ENCODE assay signal across 7 mouse cellular contexts in the genomic region with DNA sequence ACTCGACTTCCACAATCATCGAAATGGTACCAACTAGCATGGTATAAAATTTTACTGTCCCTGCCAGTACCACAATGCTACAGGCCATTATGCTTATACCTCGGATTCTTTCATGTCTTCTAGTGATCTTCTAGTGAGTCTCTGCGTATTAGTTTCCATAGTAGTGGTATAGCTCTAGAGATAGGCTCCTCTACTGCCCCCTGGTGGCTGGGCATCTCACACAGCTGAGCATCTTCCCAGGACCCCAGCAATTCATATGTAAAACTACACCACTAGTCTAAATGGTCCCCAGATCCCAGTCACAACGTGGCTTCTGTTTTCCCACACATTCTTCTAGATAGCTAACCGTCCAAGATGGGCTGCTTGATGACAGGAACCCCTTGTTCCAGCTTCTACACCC. TPM values are rescaled to one million over a fixed set of nuclear protein-coding genes. Genes with fewer than 3 reads are reported as not detected.
DNase-seq lines count a peak whose midpoint lies in the region; ATAC-seq and TF ChIP-seq lines count a peak whose summit lies in the region.

No protein-coding gene starts in this region.

- no peak overlapping the region for H3K9ac ChIP-seq in forebrain, embryonic 11.5 days (ENCODE audit: low read length)
- H3K9ac ChIP-seq in hindbrain, embryonic 12.5 days, result no peak overlapping the region
- no peak overlapping the region for H3K9ac ChIP-seq in lung, embryonic 14.5 days

- 0 out of 2 replicates have a peak overlapping the region, but pooled peaks have one; percentile 9 for H3K27ac ChIP-seq in forebrain, embryonic 11.5 days (ENCODE audit: low read depth, low read length)
- peak overlapping the region; percentile 73 for H3K27ac ChIP-seq in hindbrain, embryonic 12.5 days
- no peak overlapping the region for H3K27ac ChIP-seq in lung, embryonic 14.5 days (ENCODE audit: low read depth)
- no peak overlapping the region for H3K27ac ChIP-seq in spleen, adult 2 months (ENCODE audit: insufficient read depth, low read length)

- no peak for ATAC-seq in forebrain, embryonic 11.5 days (replicated peaks; ENCODE audit: low FRiP score)
- ATAC-seq in hindbrain, embryonic 12.5 days (ENCODE audit: low FRiP score), result peak; percentile 26; the same call in 1 of the 2 replicates
- no peak for ATAC-seq in lung, embryonic 14.5 days (ENCODE audit: insufficient read depth)

- peak; percentile 59 to 69 for DNase-seq in right cerebral cortex, postnatal 10 days (ENCODE audit: low spot score in 2 of 2)
- DNase-seq in right cerebral cortex, adult 18-20 months, result no peak
- DNase-seq in adrenal gland, adult 18-20 months (ENCODE audit: low spot score in 2 of 2), result peak; percentile 65 to 73
- peak; percentile 62 for DNase-seq in forebrain, embryonic 11.5 days (ENCODE audit: low spot score)
- DNase-seq in lung, embryonic 14.5 days, result peak; percentile 63
- DNase-seq in spleen, adult 2 months (ENCODE audit: low read depth in 1 of 2, low spot score in 2 of 2), result peak; percentile 18 to 62

- H3K36me3 ChIP-seq in forebrain, embryonic 11.5 days (ENCODE audit: control insufficient read depth, insufficient read depth, low read length), result no peaks in the 10 kb centered on the region
- peaks cover 3% of the 10 kb centered on the region; the same call in 1 of the 2 replicates for H3K36me3 ChIP-seq in hindbrain, embryonic 12.5 days
- H3K36me3 ChIP-seq in lung, embryonic 14.5 days (ENCODE audit: insufficient read depth), result no peaks in the 10 kb centered on the region
- H3K36me3 ChIP-seq in spleen, adult 2 months (ENCODE audit: control insufficient read depth, insufficient read depth, low read length), result no peaks in the 10 kb centered on the region

- no peak overlapping the region for H3K4me2 ChIP-seq in forebrain, embryonic 11.5 days (ENCODE audit: low read depth, low read length, severe bottlenecking)
- H3K4me2 ChIP-seq in hindbrain, embryonic 12.5 days (replicated peaks), result peak overlapping the region; percentile 19
- no peak overlapping the region for H3K4me2 ChIP-seq in lung, embryonic 14.5 days

- no peaks in the 10 kb centered on the region for H3K4me1 ChIP-seq in forebrain, embryonic 11.5 days (replicated peaks; ENCODE audit: control insufficient read depth, insufficient read depth, low read length)
- H3K4me1 ChIP-seq in hindbrain, embryonic 12.5 days, result peaks cover 20% of the 10 kb centered on the region
- no peaks in the 10 kb centered on the region for H3K4me1 ChIP-seq in lung, embryonic 14.5 days (ENCODE audit: insufficient read depth)
- H3K4me1 ChIP-seq in spleen, adult 2 months (ENCODE audit: control insufficient read depth, insufficient read depth, insufficient read length), result no peaks in the 10 kb centered on the region

- 73% methylated on average over 6 of the region's 6 CpGs for WGBS in forebrain, embryonic 11.5 days
- 65% methylated on average over 6 of the region's 6 CpGs for WGBS in hindbrain, embryonic 12.5 days
- 61% methylated on average over 6 of the region's 6 CpGs for WGBS in lung, embryonic 14.5 days
- 55% methylated on average over 6 of the region's 6 CpGs for WGBS in spleen, adult 2 months

- peak; percentile 60 for TF ChIP-seq CTCF in lung, embryonic 14.5 days (IDR thresholded peaks at IDR 0.05; ENCODE audit: low read depth)
- TF ChIP-seq CTCF in spleen, adult 2 months (IDR thresholded peaks at IDR 0.05; ENCODE audit: extremely low read depth, insufficient read depth, insufficient read length, insufficient replicate concordance), result peak; percentile 30; the same call in 1 of the 2 replicates

- no peaks in the 10 kb centered on the region for H3K27me3 ChIP-seq in forebrain, embryonic 11.5 days (ENCODE audit: control insufficient read depth, insufficient read depth, low read length)
- H3K27me3 ChIP-seq in hindbrain, embryonic 12.5 days, result no peaks in the 10 kb centered on the region
- H3K27me3 ChIP-seq in lung, embryonic 14.5 days (ENCODE audit: insufficient read depth, low read length), result no peaks in the 10 kb centered on the region
- no peaks in the 10 kb centered on the region for H3K27me3 ChIP-seq in spleen, adult 2 months (ENCODE audit: control insufficient read depth, insufficient read depth, low read length)

- no peaks in the 10 kb centered on the region for H3K9me3 ChIP-seq in forebrain, embryonic 11.5 days (ENCODE audit: control insufficient read depth, low read length)
- H3K9me3 ChIP-seq in hindbrain, embryonic 12.5 days (replicated peaks), result no peaks in the 10 kb centered on the region
- H3K9me3 ChIP-seq in lung, embryonic 14.5 days (ENCODE audit: low read depth, low read length), result no peaks in the 10 kb centered on the region

- no peak for TF ChIP-seq POLR2A in spleen, adult 2 months (IDR thresholded peaks at IDR 0.05; ENCODE audit: low read depth, low read length)

- no peak overlapping the region for H3K4me3 ChIP-seq in forebrain, embryonic 11.5 days (ENCODE audit: low read depth, low read length)
- no peak overlapping the region for H3K4me3 ChIP-seq in hindbrain, embryonic 12.5 days
- no peak overlapping the region for H3K4me3 ChIP-seq in lung, embryonic 14.5 days (ENCODE audit: low read depth, low read length)
- no peak overlapping the region for H3K4me3 ChIP-seq in spleen, adult 2 months (ENCODE audit: extremely low read depth, insufficient read depth, insufficient read length)

RNA-seq across cellular contexts. Expression of gene Nsun7, which starts 59.6 kb away (rescaled TPM):
- under 1 TPM; 0.50 to 0.77 TPM for total RNA-seq in adrenal gland, adult 18-20 months (2021)
- polyA plus RNA-seq in forebrain, embryonic 11.5 days (2014; fragmentation: Nextera tagmentation; extraction: Ambion mirVana), result 0.79 and 1.1 TPM in 2 replicates
- 1.8 and 2.0 TPM in 2 replicates for polyA plus RNA-seq in hindbrain, embryonic 12.5 days (2016; fragmentation: Nextera tagmentation; extraction: Ambion mirVana)
- 1.4 and 1.5 TPM in 2 replicates for polyA plus RNA-seq in lung, embryonic 14.5 days (2014; fragmentation: Nextera tagmentation; extraction: Ambion mirVana)
- polyA plus RNA-seq in spleen, adult 2 months (2012; rRNA removed), result 0.02 and 0.04 TPM in 2 replicates

Comparison
In these comparisons a context has a peak if more than half of its experiments do, and no peak if none do; other contexts are left out.
1. H3K27ac ChIP-seq: peak in forebrain, embryonic 11.5 days (single experiment) and hindbrain, embryonic 12.5 days (single experiment); none in lung, embryonic 14.5 days (single experiment) and spleen, adult 2 months (single experiment).